Mouse (Mus musculus): ENCODE results near the gene Ube2f. TPM values are rescaled to one million over a fixed set of nuclear protein-coding genes. Genes with fewer than 3 reads are reported as not detected.

Ube2f gene
- polyA plus RNA-seq, 1 experiment = 19.5 TPM

GRCm38 (mm10) chr1:91302021-91302420, 51.9 kb downstream of the Ube2f start:
- Histone ChIP-seq H3K27ac (ENCODE audit: insufficient read depth, low read depth, low read length) (no peak overlapping the region; the same call in 1 of the 2 replicates), H3K4me1 (ENCODE audit: control insufficient read depth, insufficient read depth, insufficient read length, low read length) (peaks cover 4% of the 10 kb centered on the region), H3K27me3 (ENCODE audit: control insufficient read depth, insufficient read depth, low read length) (no peaks in the 10 kb centered on the region), H3K4me3 (ENCODE audit: low read depth, low read length) (no peak overlapping the region), H3K36me3 (ENCODE audit: control insufficient read depth, insufficient read depth, low read length) (peaks cover 28% of the 10 kb centered on the region)
- WGBS = 81% methylated on average over 3 of the region's 3 CpGs
- TF ChIP-seq POLR2A (IDR thresholded peaks at IDR 0.05; ENCODE audit: low read depth, low read length) = no peak
- no peak for TF ChIP-seq CTCF (IDR thresholded peaks at IDR 0.05; ENCODE audit: extremely low read depth, insufficient read length, insufficient replicate concordance, low read depth, low read length)

GRCm38 (mm10) chr1:91304621-91305020, 54.5 kb downstream of the Ube2f start:
- no peak overlapping the region for H3K4me3 ChIP-seq (ENCODE audit: low read depth, low read length)
- no peaks in the 10 kb centered on the region for H3K27me3 ChIP-seq (ENCODE audit: control insufficient read depth, insufficient read depth, low read length)
- no peak for TF ChIP-seq POLR2A (IDR thresholded peaks at IDR 0.05; ENCODE audit: low read depth, low read length)
- TF ChIP-seq CTCF (IDR thresholded peaks at IDR 0.05; ENCODE audit: extremely low read depth, insufficient read length, insufficient replicate concordance, low read depth, low read length) = no peak
- WGBS = 93% methylated on average over 4 of the region's 4 CpGs
- no peak overlapping the region for H3K27ac ChIP-seq (ENCODE audit: insufficient read depth, low read depth, low read length)
- peaks cover 50% of the 10 kb centered on the region for H3K36me3 ChIP-seq (ENCODE audit: control insufficient read depth, insufficient read depth, low read length)
- no peaks in the 10 kb centered on the region; the same call in none of the 2 replicates for H3K4me1 ChIP-seq (ENCODE audit: control insufficient read depth, insufficient read depth, insufficient read length, low read length)

- TF ChIP-seq POLR2A (IDR thresholded peaks at IDR 0.05; ENCODE audit: low read depth, low read length) = no peak
- TF ChIP-seq CTCF (IDR thresholded peaks at IDR 0.05; ENCODE audit: extremely low read depth, insufficient read length, insufficient replicate concordance, low read depth, low read length) = no peak
- 95% methylated on average over 13 of the region's 13 CpGs for WGBS
- H3K4me3 ChIP-seq (ENCODE audit: low read depth, low read length) = no peak overlapping the region
- peaks cover 54% of the 10 kb centered on the region for H3K36me3 ChIP-seq (ENCODE audit: control insufficient read depth, insufficient read depth, low read length)
- H3K27ac ChIP-seq (ENCODE audit: insufficient read depth, low read depth, low read length) = no peak overlapping the region
- no peaks in the 10 kb centered on the region for H3K4me1 ChIP-seq (ENCODE audit: control insufficient read depth, insufficient read depth, insufficient read length, low read length)
- no peaks in the 10 kb centered on the region for H3K27me3 ChIP-seq (ENCODE audit: control insufficient read depth, insufficient read depth, low read length)
Observed at GRCm38 (mm10) chr1:91309366-91310085, 59.4 kb downstream of the Ube2f start.

- Histone ChIP-seq H3K4me1 (ENCODE audit: control insufficient read depth, insufficient read depth, insufficient read length, low read length) (no peaks in the 10 kb centered on the region), H3K27ac (ENCODE audit: insufficient read depth, low read depth, low read length) (no peak overlapping the region), H3K36me3 (ENCODE audit: control insufficient read depth, insufficient read depth, low read length) (peaks cover 47% of the 10 kb centered on the region), H3K27me3 (ENCODE audit: control insufficient read depth, insufficient read depth, low read length) (no peaks in the 10 kb centered on the region), H3K4me3 (ENCODE audit: low read depth, low read length) (no peak overlapping the region)
- TF ChIP-seq POLR2A (IDR thresholded peaks at IDR 0.05; ENCODE audit: low read depth, low read length) (no peak), CTCF (IDR thresholded peaks at IDR 0.05; ENCODE audit: extremely low read depth, insufficient read length, insufficient replicate concordance, low read depth, low read length) (no peak)
- 73% methylated on average over 4 of the region's 4 CpGs for WGBS
Observed at GRCm38 (mm10) chr1:91312273-91312672, 62.2 kb downstream of the Ube2f start.

GRCm38 (mm10) chr1:91313251-91313650, 63.1 kb downstream of the Ube2f start:
- Histone ChIP-seq H3K4me1 (ENCODE audit: control insufficient read depth, insufficient read depth, insufficient read length, low read length) (no peaks in the 10 kb centered on the region), H3K4me3 (ENCODE audit: low read depth, low read length) (no peak overlapping the region), H3K27ac (ENCODE audit: insufficient read depth, low read depth, low read length) (peak overlapping the region; percentile 47), H3K27me3 (ENCODE audit: control insufficient read depth, insufficient read depth, low read length) (no peaks in the 10 kb centered on the region), H3K36me3 (ENCODE audit: control insufficient read depth, insufficient read depth, low read length) (peaks cover 41% of the 10 kb centered on the region)
- TF ChIP-seq POLR2A (IDR thresholded peaks at IDR 0.05; ENCODE audit: low read depth, low read length) = no peak
- no peak for TF ChIP-seq CTCF (IDR thresholded peaks at IDR 0.05; ENCODE audit: extremely low read depth, insufficient read length, insufficient replicate concordance, low read depth, low read length)
- 71% methylated on average over 5 of the region's 5 CpGs for WGBS

- no peak overlapping the region for H3K4me3 ChIP-seq (ENCODE audit: low read depth, low read length)
- peaks cover 19% of the 10 kb centered on the region for H3K36me3 ChIP-seq (ENCODE audit: control insufficient read depth, insufficient read depth, low read length)
- H3K27ac ChIP-seq (ENCODE audit: insufficient read depth, low read depth, low read length) = no peak overlapping the region
- no peaks in the 10 kb centered on the region for H3K27me3 ChIP-seq (ENCODE audit: control insufficient read depth, insufficient read depth, low read length)
- no peaks in the 10 kb centered on the region for H3K4me1 ChIP-seq (ENCODE audit: control insufficient read depth, insufficient read depth, insufficient read length, low read length)
- 74% methylated on average over 6 of the region's 6 CpGs for WGBS
- TF ChIP-seq CTCF (IDR thresholded peaks at IDR 0.05; ENCODE audit: extremely low read depth, insufficient read length, insufficient replicate concordance, low read depth, low read length) = no peak
- TF ChIP-seq POLR2A (IDR thresholded peaks at IDR 0.05; ENCODE audit: low read depth, low read length) = no peak
Observed at GRCm38 (mm10) chr1:91317656-91318055, 67.6 kb downstream of the Ube2f start.

GRCm38 (mm10) chr1:91321760-91322438, 71.8 kb downstream of the Ube2f start, which contains the start of gene Espnl:
Espnl (plus strand) TSS chr1:91322075.
- WGBS = 39% methylated on average over 19 of the region's 19 CpGs
- no peaks in the 10 kb centered on the region for H3K27me3 ChIP-seq (ENCODE audit: control insufficient read depth, insufficient read depth, low read length)
- no peak within 1 kb of the TSS for H3K27ac ChIP-seq (ENCODE audit: insufficient read depth, low read depth, low read length)
- H3K4me3 ChIP-seq (ENCODE audit: low read depth, low read length) = no peak within 1 kb of the TSS
- H3K4me1 ChIP-seq (ENCODE audit: control insufficient read depth, insufficient read depth, insufficient read length, low read length) = no peaks in the 10 kb centered on the region
- H3K36me3 ChIP-seq (ENCODE audit: control insufficient read depth, insufficient read depth, low read length) = peaks cover 4% of the 10 kb centered on the region; the same call in 1 of the 2 replicates
- TF ChIP-seq POLR2A (IDR thresholded peaks at IDR 0.05; ENCODE audit: low read depth, low read length) (no peak), CTCF (IDR thresholded peaks at IDR 0.05; ENCODE audit: extremely low read depth, insufficient read length, insufficient replicate concordance, low read depth, low read length) (no peak)

Data from small intestine, adult 2 months (tissue).